Mouse (Mus musculus) neural tube, embryonic 11.5 days (tissue): Measurements from ENCODE around the gene Naip2. TPM values are rescaled to one million over a fixed set of nuclear protein-coding genes. Genes with fewer than 3 reads are reported as not detected.
"Not testable (repeated sequence)": the region's sequence is repeated elsewhere in the genome, so short reads cannot be mapped to it uniquely, and the experiment has no call there.

Source experiments
- ATAC-seq: fragments of 200-750 bp; cut with Nextera tagmentation; 2 replicates; pipeline ENCODE4 v1.8.0; 2017; ENCODE audit warnings: moderate number of reproducible peaks, mild to moderate bottlenecking, moderate TSS enrichment, moderate library complexity; ENCODE audit not compliant: insufficient read depth, low FRiP score, low TSS enrichment
- DNase-seq: peaks from one replicate; pipeline ENCODE4 v3.0.0-alpha.2; 2015; ENCODE audit warnings: low spot score
- H3K27ac ChIP-seq: fragments of 300-500 bp; sonication (generic); 2 replicates; pipeline ENCODE4 v1.5.1; 2014; ENCODE audit warnings: low read depth, mild to moderate bottlenecking, low read length
- H3K27me3 ChIP-seq: fragments of 300-500 bp; sonication (generic); 2 replicates; pipeline ENCODE4 v1.6.1; 2014; ENCODE audit warnings: mild to moderate bottlenecking, low read length, mixed read lengths; ENCODE audit not compliant: control insufficient read depth, insufficient read depth
- H3K36me3 ChIP-seq: fragments of 300-500 bp; sonication (generic); 2 replicates; pipeline ENCODE4 v1.6.1; 2014; ENCODE audit warnings: mild to moderate bottlenecking, low read length, moderate library complexity, mixed read lengths; ENCODE audit not compliant: control insufficient read depth, insufficient read depth
- H3K4me1 ChIP-seq: fragments of 300-500 bp; sonication (generic); 2 replicates; pipeline ENCODE4 v1.6.1; 2014; ENCODE audit warnings: low read length, mixed read lengths; ENCODE audit not compliant: control insufficient read depth, insufficient read depth
- H3K4me2 ChIP-seq: fragments of 300-500 bp; sonication (generic); 2 replicates; pipeline ENCODE4 v1.6.1; 2014; ENCODE audit warnings: low read depth, mild to moderate bottlenecking, moderate library complexity
- H3K4me3 ChIP-seq: fragments of 300-500 bp; sonication (generic); 2 replicates; pipeline ENCODE4 v1.5.1; 2014; ENCODE audit warnings: low read depth, low read length
- H3K9ac ChIP-seq: fragments of 300-500 bp; sonication (generic); 2 replicates; pipeline ENCODE4 v1.6.1; 2014; ENCODE audit warnings: mild to moderate bottlenecking, low read length
- H3K9me3 ChIP-seq: fragments of 300-500 bp; sonication (generic); 2 replicates; pipeline ENCODE4 v1.6.1; 2016; ENCODE audit warnings: low read length; ENCODE audit not compliant: control insufficient read depth
- WGBS: fragments of 180-500 bp; shearing (Covaris S2); extraction: QIAGEN DNeasy Blood & Tissue Kit; methylation state at CpG from one replicate; pipeline ENCODE4 v1.1.7; 2014; 5-methylcytosine and 5-hydroxymethylcytosine counted together
- polyA plus RNA-seq: library from polyadenylated mRNA; unstranded; fragments of >200 nt; fragmentation: Nextera tagmentation; extraction: Ambion mirVana; gene quantifications from 2 replicates; pipeline ENCODE4 v1.2.1, GENCODE M21; 2014

Naip2 gene
- polyA plus RNA-seq, 1 experiment from 2014 or later, result 0.23 TPM

GRCm38 (mm10) chr13:100183111-100183510 is 18.8 kb downstream of the Naip2 start:
- H3K9ac ChIP-seq, H3K27ac ChIP-seq, H3K27me3 ChIP-seq, H3K4me3 ChIP-seq, H3K9me3 ChIP-seq, H3K4me1 ChIP-seq, DNase-seq, H3K36me3 ChIP-seq, ATAC-seq, H3K4me2 ChIP-seq: not testable (repeated sequence)

GRCm38 (mm10) chr13:100174360-100174759 is 27.5 kb downstream of the Naip2 start:
- H3K4me3 ChIP-seq, H3K27ac ChIP-seq, H3K36me3 ChIP-seq, H3K27me3 ChIP-seq, DNase-seq, ATAC-seq, H3K9ac ChIP-seq, H3K4me1 ChIP-seq, H3K9me3 ChIP-seq, H3K4me2 ChIP-seq: not testable (repeated sequence)
- WGBS, result 87% methylated on average over 3 of the region's 5 CpGs

GRCm38 (mm10) chr13:100166378-100166777 is 35.5 kb downstream of the Naip2 start:
- H3K4me1 ChIP-seq, H3K9ac ChIP-seq, H3K4me2 ChIP-seq, H3K9me3 ChIP-seq, H3K27ac ChIP-seq, H3K4me3 ChIP-seq, DNase-seq, ATAC-seq, H3K27me3 ChIP-seq, H3K36me3 ChIP-seq: not testable (repeated sequence)
- 66% methylated on average over 2 of the region's 2 CpGs for WGBS

GRCm38 (mm10) chr13:100162467-100162866 is 39.4 kb downstream of the Naip2 start:
- not testable (repeated sequence) for H3K36me3 ChIP-seq, ATAC-seq, H3K4me3 ChIP-seq

GRCm38 (mm10) chr13:100161171-100161870 is 40.6 kb downstream of the Naip2 start:
- not testable (repeated sequence) for H3K27ac ChIP-seq, ATAC-seq, H3K4me1 ChIP-seq, H3K9me3 ChIP-seq, H3K27me3 ChIP-seq, H3K36me3 ChIP-seq, H3K9ac ChIP-seq, H3K4me3 ChIP-seq, H3K4me2 ChIP-seq, DNase-seq
- 91% methylated on average over 11 of the region's 11 CpGs for WGBS

More at GRCm38 (mm10) chr13:100162467-100162866, 39.4 kb downstream of the Naip2 start:
- H3K4me1 ChIP-seq, H3K27ac ChIP-seq, DNase-seq, H3K9ac ChIP-seq, H3K27me3 ChIP-seq, H3K4me2 ChIP-seq, H3K9me3 ChIP-seq: not testable (repeated sequence)

- no peak overlapping the region for H3K4me2 ChIP-seq
- H3K27me3 ChIP-seq, result no peaks in the 10 kb centered on the region
- no peaks in the 10 kb centered on the region for H3K36me3 ChIP-seq
- WGBS, result 94% methylated on average over 3 of the region's 3 CpGs
- no peak overlapping the region for H3K27ac ChIP-seq
- H3K4me1 ChIP-seq, result no peaks in the 10 kb centered on the region
- no peak overlapping the region for H3K9ac ChIP-seq
- no peaks in the 10 kb centered on the region for H3K9me3 ChIP-seq
- no peak for DNase-seq
- ATAC-seq, result no peak
- H3K4me3 ChIP-seq, result no peak overlapping the region
Observed at GRCm38 (mm10) chr13:100156624-100157023, 45.3 kb downstream of the Naip2 start.

- no peak overlapping the region for H3K4me3 ChIP-seq
- no peak overlapping the region for H3K4me2 ChIP-seq
- H3K4me1 ChIP-seq, result no peaks in the 10 kb centered on the region
- no peak for ATAC-seq
- no peaks in the 10 kb centered on the region for H3K36me3 ChIP-seq
- DNase-seq, result no peak
- 68% methylated on average over 1 of the region's 1 CpGs for WGBS
- no peak overlapping the region for H3K9ac ChIP-seq
- no peaks in the 10 kb centered on the region for H3K9me3 ChIP-seq
- no peak overlapping the region for H3K27ac ChIP-seq
- H3K27me3 ChIP-seq, result no peaks in the 10 kb centered on the region
Observed at GRCm38 (mm10) chr13:100152659-100153058, 49.2 kb downstream of the Naip2 start.

GRCm38 (mm10) chr13:100141646-100142314 is 60.1 kb downstream of the Naip2 start:
- no peak overlapping the region for H3K27ac ChIP-seq
- ATAC-seq (no peak), DNase-seq (no peak)
- H3K27me3 ChIP-seq, result no peaks in the 10 kb centered on the region
- H3K4me1 ChIP-seq, result no peaks in the 10 kb centered on the region
- WGBS, result 88% methylated on average over 8 of the region's 8 CpGs
- H3K4me2 ChIP-seq, result no peak overlapping the region
- no peak overlapping the region for H3K9ac ChIP-seq
- no peak overlapping the region for H3K4me3 ChIP-seq
- no peaks in the 10 kb centered on the region for H3K9me3 ChIP-seq
- peaks cover 7% of the 10 kb centered on the region; the same call in 1 of the 2 replicates for H3K36me3 ChIP-seq

GRCm38 (mm10) chr13:100125258-100125643 is 76.6 kb downstream of the Naip2 start:
- Histone ChIP-seq H3K4me2 (peak overlapping the region; percentile 84), H3K9ac (peak overlapping the region; percentile 87), H3K27me3 (no peaks in the 10 kb centered on the region), H3K27ac (no peak overlapping the region), H3K36me3 (no peaks in the 10 kb centered on the region), H3K4me1 (peaks cover 5% of the 10 kb centered on the region; the same call in 1 of the 2 replicates), H3K4me3 (peak overlapping the region; percentile 98), H3K9me3 (no peaks in the 10 kb centered on the region)
- ATAC-seq (peak; percentile 22; the same call in 1 of the 2 replicates), DNase-seq (no peak)
- WGBS, result 5% methylated on average over 10 of the region's 10 CpGs
